Comparison of ENCODE assay signal across 8 mouse cellular contexts in the genomic region with DNA sequence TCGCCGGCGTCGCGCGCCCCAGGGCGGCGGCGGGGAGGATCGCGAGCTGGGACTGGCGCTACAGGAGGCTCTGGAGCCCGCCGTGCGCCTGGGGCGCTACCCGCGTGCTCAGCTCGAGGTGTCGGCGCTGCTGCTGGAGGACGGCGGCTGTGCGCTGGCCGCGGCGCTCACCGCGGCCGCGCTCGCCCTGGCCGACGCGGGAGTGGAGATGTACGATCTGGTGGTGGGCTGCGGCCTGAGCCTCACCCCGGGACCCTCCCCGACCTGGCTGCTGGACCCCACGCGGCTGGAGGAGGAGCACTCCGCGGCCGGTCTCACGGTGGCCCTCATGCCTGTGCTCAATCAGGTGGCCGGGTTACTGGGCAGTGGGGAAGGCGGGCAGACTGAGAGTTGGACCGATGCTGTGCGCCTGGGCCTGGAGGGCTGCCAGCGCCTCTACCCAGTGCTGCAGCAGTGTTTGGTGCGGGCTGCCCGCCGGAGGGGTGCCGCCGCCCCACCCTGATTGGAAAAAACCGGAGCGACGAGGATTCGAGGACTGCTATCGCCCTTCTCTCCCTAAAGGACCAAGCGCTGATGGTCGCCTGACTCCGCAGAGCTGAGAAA. TPM values are rescaled to one million over a fixed set of nuclear protein-coding genes. Genes with fewer than 3 reads are reported as not detected.
DNase-seq lines count a peak whose midpoint lies in the region; ATAC-seq and TF ChIP-seq lines count a peak whose summit lies in the region.

No protein-coding gene starts in this region.

- no peaks in the 10 kb centered on the region for H3K9me3 ChIP-seq in ES-E14 (ENCODE audit: control insufficient read depth, insufficient read depth, low read depth, low read length)
- H3K9me3 ChIP-seq in intestine, postnatal 0 days (ENCODE audit: control insufficient read depth): no peaks in the 10 kb centered on the region
- H3K9me3 ChIP-seq in midbrain, embryonic 15.5 days: no peaks in the 10 kb centered on the region

- H3K27me3 ChIP-seq in intestine, postnatal 0 days (replicated peaks; ENCODE audit: control insufficient read depth, insufficient read depth, low read length): no peaks in the 10 kb centered on the region
- H3K27me3 ChIP-seq in midbrain, embryonic 15.5 days (replicated peaks): no peaks in the 10 kb centered on the region

- DNase-seq in 3T3-L1 (ENCODE audit: low read depth, low spot score) (peak; percentile 68), ES-E14 (ENCODE audit: low read depth, low spot score) (no peak), liver (peak; percentile 48)
- peak; percentile 38 for DNase-seq in cerebellum, adult 8-10 months
- peak; percentile 41 for DNase-seq in gastrocnemius, postnatal 14 days
- DNase-seq in thymus, postnatal 4 days: peak; percentile 72

- H3K27ac ChIP-seq in ES-E14 (ENCODE audit: insufficient read depth, low read depth, low read length, poor library complexity, severe bottlenecking): peak overlapping the region; percentile 91
- peak overlapping the region; percentile 73 for H3K27ac ChIP-seq in intestine, postnatal 0 days (ENCODE audit: low read depth, low read length)
- H3K27ac ChIP-seq in midbrain, embryonic 15.5 days: peak overlapping the region; percentile 74

- H3K4me2 ChIP-seq in intestine, postnatal 0 days (replicated peaks; ENCODE audit: low read depth): peak overlapping the region; percentile 91
- peak overlapping the region; percentile 99 for H3K4me2 ChIP-seq in midbrain, embryonic 15.5 days

- in situ Hi-C loops in ES-E14 (cut with MboI; ENCODE audit: low sequenced_read_pairs in 2 of 2, unreplicated experiment in 2 of 2): no loop called here

- H3K9ac ChIP-seq in ES-E14 (ENCODE audit: insufficient read depth, low read depth, low read length, poor library complexity, severe bottlenecking): peak overlapping the region; percentile 99
- peak overlapping the region; percentile 75 for H3K9ac ChIP-seq in intestine, postnatal 0 days (ENCODE audit: low read depth, low read length)
- peak overlapping the region; percentile 73 for H3K9ac ChIP-seq in midbrain, embryonic 15.5 days

- H3K36me3 ChIP-seq in ES-E14 (ENCODE audit: control insufficient read depth, insufficient read depth, low read length, poor library complexity, severe bottlenecking): peaks cover 45% of the 10 kb centered on the region
- H3K36me3 ChIP-seq in intestine, postnatal 0 days (ENCODE audit: control insufficient read depth, insufficient read depth): peaks cover 40% of the 10 kb centered on the region
- peaks cover 35% of the 10 kb centered on the region for H3K36me3 ChIP-seq in midbrain, embryonic 15.5 days (replicated peaks)

- TF ChIP-seq CTCF in intestine, postnatal 0 days (IDR thresholded peaks at IDR 0.05; ENCODE audit: low read depth): no peak

- WGBS in intestine, postnatal 0 days: under 1% methylated on average over 54 of the region's 63 CpGs
- WGBS in midbrain, embryonic 15.5 days: under 1% methylated on average over 63 of the region's 63 CpGs

- intact Hi-C loops in gastrocnemius, postnatal 14 days (cut with DNase I; ENCODE audit: low total_unique reads): no loop called here

- peak; percentile 67 for ATAC-seq in intestine, postnatal 0 days
- ATAC-seq in midbrain, embryonic 15.5 days (replicated peaks): peak; percentile 38

- H3K4me1 ChIP-seq in ES-E14 (ENCODE audit: control insufficient read depth in 2 of 2, insufficient read depth in 2 of 2, low read length in 2 of 2, poor library complexity in 1 of 2): peaks cover 0 to 10% of the 10 kb centered on the region in 2 experiments; a peak in 1 of 4 replicates
- H3K4me1 ChIP-seq in intestine, postnatal 0 days (replicated peaks; ENCODE audit: control insufficient read depth, insufficient read depth, low read length): peaks cover 6% of the 10 kb centered on the region; the same call in 1 of the 2 replicates
- peaks cover 21% of the 10 kb centered on the region for H3K4me1 ChIP-seq in midbrain, embryonic 15.5 days

- H3K4me3 ChIP-seq in ES-E14 (ENCODE audit: insufficient read depth in 1 of 2, low read depth in 1 of 2, low read length in 2 of 2, poor library complexity in 1 of 2, severe bottlenecking in 1 of 2): peak overlapping the region; percentile 90 to 94
- H3K4me3 ChIP-seq in intestine, postnatal 0 days (ENCODE audit: low read depth, low read length): peak overlapping the region; percentile 91
- peak overlapping the region; percentile 68 for H3K4me3 ChIP-seq in midbrain, embryonic 15.5 days

TF ChIP-seq in ES-E14, 5 proteins besides CTCF, POLR2A, EP300 and RAD21:
- no peak for TF ChIP-seq HCFC1 (IDR thresholded peaks at IDR 0.05; ENCODE audit: borderline replicate concordance, insufficient read depth, low read length)
- no peak for TF ChIP-seq ZC3H11A (IDR thresholded peaks at IDR 0.05; ENCODE audit: borderline replicate concordance, low read depth, low read length)
- no peak for TF ChIP-seq MAFK (IDR thresholded peaks at IDR 0.05; ENCODE audit: insufficient read depth, low read depth, low read length)
- no peak for TF ChIP-seq CHD2 (IDR thresholded peaks at IDR 0.05; ENCODE audit: low read depth, low read length)
- no peak for TF ChIP-seq ZNF384 (IDR thresholded peaks at IDR 0.05; ENCODE audit: low read depth, low read length)

RNA-seq across cellular contexts. Expression of a gene that starts 0.7 kb away (rescaled TPM):
- total RNA-seq in ES-E14 (2012; rRNA removed): 2.6 TPM in 1 of 2 replicates, not detected in the other
- not detected for total RNA-seq in gastrocnemius, postnatal 14 days (2021)
- 7.3 and 8.4 TPM in 2 replicates for polyA plus RNA-seq in intestine, postnatal 0 days (2015; fragmentation: Nextera tagmentation; extraction: Ambion mirVana)
- not detected in 2 replicates for polyA plus RNA-seq in midbrain, embryonic 15.5 days (2015; fragmentation: Nextera tagmentation; extraction: Ambion mirVana)

RNA-seq across cellular contexts. Expression of a gene that starts 23.8 kb away (rescaled TPM):
- 211 and 247 TPM in 2 replicates for total RNA-seq in ES-E14 (2012; rRNA removed)
- 10 to 100 TPM; 46.3 to 53.3 TPM for total RNA-seq in gastrocnemius, postnatal 14 days (2021)
- polyA plus RNA-seq in intestine, postnatal 0 days (2015; fragmentation: Nextera tagmentation; extraction: Ambion mirVana): 30.0 and 30.7 TPM in 2 replicates
- 86.1 and 91.0 TPM in 2 replicates for polyA plus RNA-seq in midbrain, embryonic 15.5 days (2015; fragmentation: Nextera tagmentation; extraction: Ambion mirVana)

RNA-seq across cellular contexts. Expression of a gene that starts 25.2 kb away (rescaled TPM):
- total RNA-seq in ES-E14 (2012; rRNA removed): 25.3 and 30.2 TPM in 2 replicates
- total RNA-seq in gastrocnemius, postnatal 14 days (2021): 10 to 100 TPM in 1 of 2 experiments, 1 to 10 TPM in 1; 9.3 to 11.0 TPM
- 3.4 and 4.5 TPM in 2 replicates for polyA plus RNA-seq in intestine, postnatal 0 days (2015; fragmentation: Nextera tagmentation; extraction: Ambion mirVana)
- 7.9 and 8.0 TPM in 2 replicates for polyA plus RNA-seq in midbrain, embryonic 15.5 days (2015; fragmentation: Nextera tagmentation; extraction: Ambion mirVana)

RNA-seq across cellular contexts. Expression of a gene that starts 35.4 kb away (rescaled TPM):
- 0.22 TPM in 1 of 2 replicates, not detected in the other for total RNA-seq in ES-E14 (2012; rRNA removed)
- total RNA-seq in gastrocnemius, postnatal 14 days (2021): under 1 TPM; 0.53 to 0.96 TPM
- not detected in 2 replicates for polyA plus RNA-seq in intestine, postnatal 0 days (2015; fragmentation: Nextera tagmentation; extraction: Ambion mirVana)
- polyA plus RNA-seq in midbrain, embryonic 15.5 days (2015; fragmentation: Nextera tagmentation; extraction: Ambion mirVana): 0.53 and 0.93 TPM in 2 replicates

RNA-seq across cellular contexts. Expression of a gene that starts 37.6 kb away (rescaled TPM):
- 23.6 and 25.6 TPM in 2 replicates for total RNA-seq in ES-E14 (2012; rRNA removed)
- 10 to 100 TPM; 65.9 to 84.2 TPM for total RNA-seq in gastrocnemius, postnatal 14 days (2021)
- polyA plus RNA-seq in intestine, postnatal 0 days (2015; fragmentation: Nextera tagmentation; extraction: Ambion mirVana): 4.3 and 4.7 TPM in 2 replicates
- 10.4 and 10.8 TPM in 2 replicates for polyA plus RNA-seq in midbrain, embryonic 15.5 days (2015; fragmentation: Nextera tagmentation; extraction: Ambion mirVana)
